Mouse (Mus musculus) testis, adult 2 months (tissue): Measurements from ENCODE around the gene Sacs. TPM values are rescaled to one million over a fixed set of nuclear protein-coding genes. Genes with fewer than 3 reads are reported as not detected.

Experiments
- H3K27ac ChIP-seq: fragments of 200-500 bp; 2 replicates; pipeline ENCODE4 v1.5.1; 2012; ENCODE audit warnings: low read depth, low read length; ENCODE audit not compliant: control insufficient read depth, insufficient read depth
- H3K27me3 ChIP-seq: fragments of 200-500 bp; 2 replicates; pipeline ENCODE4 v1.6.1; 2012; ENCODE audit warnings: mild to moderate bottlenecking, low read length, moderate library complexity; ENCODE audit not compliant: control insufficient read depth, insufficient read depth
- H3K36me3 ChIP-seq: fragments of 200-500 bp; 2 replicates; pipeline ENCODE4 v1.6.1; 2012; ENCODE audit warnings: mild to moderate bottlenecking, low read length; ENCODE audit not compliant: control insufficient read depth, insufficient read depth
- H3K4me1 ChIP-seq: fragments of 200-500 bp; 2 replicates; pipeline ENCODE4 v1.6.1; 2012; ENCODE audit warnings: low read length; ENCODE audit not compliant: control insufficient read depth, insufficient read depth
- H3K4me3 ChIP-seq: fragments of 200-500 bp; 2 replicates; pipeline ENCODE4 v1.5.1; 2012; ENCODE audit warnings: low read depth, mild to moderate bottlenecking, low read length, moderate library complexity, mixed read lengths; ENCODE audit not compliant: control insufficient read depth
- CTCF ChIP-seq: fragments of 200-500 bp; IDR thresholded peaks from 2 replicates; pipeline ENCODE4 v1.5.1; 2012; ENCODE audit warnings: low read depth, mild to moderate bottlenecking, inconsistent platforms, low read length, moderate library complexity; ENCODE audit not compliant: control insufficient read depth, insufficient read depth, insufficient replicate concordance
- POLR2A ChIP-seq: fragments of 200-500 bp; IDR thresholded peaks from 2 replicates; pipeline ENCODE4 v1.6.1; 2012; ENCODE audit warnings: low read depth, mild to moderate bottlenecking, inconsistent platforms, low read length, moderate library complexity; ENCODE audit not compliant: control insufficient read depth
- polyA plus RNA-seq: library from polyadenylated mRNA; depleted of rRNA; stranded (reverse); fragments of >200 nt; gene quantifications from 2 replicates; pipeline ENCODE4 v1.2.3, GENCODE M21; 2012; rRNA removed

The Sacs gene
- polyA plus RNA-seq, 1 experiment = 1.3 TPM

DNA sequence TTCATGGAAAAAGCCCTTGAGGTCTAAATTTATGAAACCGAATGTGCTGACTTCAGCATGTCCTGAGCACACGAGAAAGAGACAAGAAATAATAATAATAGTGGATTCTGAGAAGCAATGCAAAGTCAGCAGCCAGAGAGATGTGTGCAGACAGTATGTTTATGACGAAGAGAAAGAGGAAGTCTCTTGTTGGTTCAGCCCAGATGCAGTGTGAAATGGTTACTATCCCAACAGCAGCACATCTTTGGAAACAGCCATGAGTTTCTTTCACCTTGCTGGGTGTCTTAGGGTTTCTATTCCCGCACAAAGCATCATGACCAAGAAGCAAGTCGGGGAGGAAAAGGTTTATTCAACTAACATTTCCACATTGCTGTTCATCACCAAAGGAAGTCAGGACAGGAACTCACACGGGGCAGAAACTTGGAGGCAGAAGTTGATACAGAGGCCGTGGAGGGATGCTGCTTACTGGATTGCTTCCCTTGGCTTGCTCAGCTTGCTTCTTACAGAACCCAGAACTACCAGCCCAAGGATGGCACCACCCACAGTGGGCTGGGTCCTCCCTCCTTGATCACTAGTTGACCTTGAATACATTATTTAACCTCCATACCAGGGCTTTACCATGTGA lies 140.5 kb downstream of the Sacs start:
- Histone ChIP-seq H3K27me3 (no peaks in the 10 kb centered on the region; the same call in 1 of the 2 replicates), H3K27ac (no peak overlapping the region), H3K36me3 (no peaks in the 10 kb centered on the region), H3K4me3 (no peak overlapping the region), H3K4me1 (no peaks in the 10 kb centered on the region; the same call in 1 of the 2 replicates)
- no peak for TF ChIP-seq CTCF
- TF ChIP-seq POLR2A = no peak

- no peaks in the 10 kb centered on the region for H3K36me3 ChIP-seq
- H3K4me3 ChIP-seq = peak overlapping the region; percentile 19
- H3K27ac ChIP-seq = no peak overlapping the region
- H3K27me3 ChIP-seq = no peaks in the 10 kb centered on the region
- TF ChIP-seq POLR2A (no peak), CTCF (no peak)
- peaks cover 5% of the 10 kb centered on the region for H3K4me1 ChIP-seq
Observed at GRCm38 (mm10) chr14:61288606-61289286, 150.5 kb downstream of the Sacs start.

Other genes with a start within 250 kb of the Sacs start
- gene Tnfrsf19, start 92.0 kb upstream of the Sacs start, polyA plus RNA-seq = 0.81 and 1.0 TPM in 2 replicates
- gene Sgcg, start 120.0 kb downstream of the Sacs start, polyA plus RNA-seq = 0.28 and 0.67 TPM in 2 replicates
- gene Arl11, start 171.3 kb downstream of the Sacs start, polyA plus RNA-seq = 17.4 and 18.5 TPM in 2 replicates
- gene Ebpl, start 222.0 kb downstream of the Sacs start, polyA plus RNA-seq = 0.55 and 0.84 TPM in 2 replicates